Mouse (Mus musculus): Measurements from ENCODE around the gene Igdcc3. TPM values are rescaled to one million over a fixed set of nuclear protein-coding genes. Genes with fewer than 3 reads are reported as not detected.
A peak's percentile ranks its signal among the peaks of the same experiment; 100 is the strongest.

The Igdcc3 gene
- polyA plus RNA-seq, 1 experiment from 2014 or later: 6.1 TPM

- no peak for ATAC-seq (ENCODE audit: low FRiP score, low TSS enrichment)
- peaks cover 11% of the 10 kb centered on the region; the same call in 1 of the 2 replicates for H3K36me3 ChIP-seq (ENCODE audit: control insufficient read depth, insufficient read depth, low read length)
- no peak overlapping the region for H3K4me3 ChIP-seq (ENCODE audit: low read length)
- WGBS: 79% methylated on average over 5 of the region's 5 CpGs
- H3K9ac ChIP-seq (ENCODE audit: low read depth, low read length): no peak overlapping the region
- no peak overlapping the region for H3K4me2 ChIP-seq (replicated peaks; ENCODE audit: low read depth, low read length)
- no peak overlapping the region for H3K27ac ChIP-seq (ENCODE audit: low read depth, low read length)
- no peaks in the 10 kb centered on the region for H3K27me3 ChIP-seq (ENCODE audit: control insufficient read depth, insufficient read depth, low read length)
- peaks cover 10% of the 10 kb centered on the region; the same call in 1 of the 2 replicates for H3K4me1 ChIP-seq (ENCODE audit: control insufficient read depth, insufficient read depth, low read length)
- no peaks in the 10 kb centered on the region for H3K9me3 ChIP-seq (ENCODE audit: control insufficient read depth, low read length)
These were observed 5.0 kb downstream of the Igdcc3 start for GRCm38 (mm10) chr9:65146001-65146400.

DNA sequence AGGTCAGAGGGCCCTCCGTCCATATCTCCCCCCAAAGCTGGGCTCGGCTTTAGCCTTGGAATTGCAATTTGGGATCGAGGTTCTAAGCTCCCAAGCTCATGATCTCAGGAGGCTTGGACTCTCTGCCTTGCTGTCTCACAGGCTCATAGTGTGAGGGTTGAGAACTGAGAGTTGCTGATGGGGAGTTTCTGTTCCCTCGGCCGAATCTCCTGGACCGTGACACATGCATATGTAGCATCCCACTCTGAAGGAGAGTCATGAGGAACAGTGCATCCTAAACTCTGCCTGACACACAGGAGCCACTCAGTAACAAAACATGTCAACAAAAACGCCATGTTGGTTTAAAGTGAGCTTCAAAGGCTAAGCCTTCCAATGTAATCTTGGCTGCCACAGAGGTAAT lies 7.5 kb downstream of the Igdcc3 start:
- peaks cover 11% of the 10 kb centered on the region; the same call in 1 of the 2 replicates for H3K36me3 ChIP-seq (ENCODE audit: control insufficient read depth, insufficient read depth, low read length)
- no peaks in the 10 kb centered on the region for H3K27me3 ChIP-seq (ENCODE audit: control insufficient read depth, insufficient read depth, low read length)
- no peak for ATAC-seq (ENCODE audit: low FRiP score, low TSS enrichment)
- H3K4me2 ChIP-seq (replicated peaks; ENCODE audit: low read depth, low read length): no peak overlapping the region
- 80% methylated on average over 7 of the region's 7 CpGs for WGBS
- no peak overlapping the region for H3K9ac ChIP-seq (ENCODE audit: low read depth, low read length)
- H3K4me3 ChIP-seq (ENCODE audit: low read length): no peak overlapping the region
- H3K9me3 ChIP-seq (ENCODE audit: control insufficient read depth, low read length): no peaks in the 10 kb centered on the region
- H3K4me1 ChIP-seq (ENCODE audit: control insufficient read depth, insufficient read depth, low read length): peaks cover 7% of the 10 kb centered on the region
- no peak overlapping the region for H3K27ac ChIP-seq (ENCODE audit: low read depth, low read length)

- H3K27me3 ChIP-seq (ENCODE audit: control insufficient read depth, insufficient read depth, low read length): no peaks in the 10 kb centered on the region
- peaks cover 8% of the 10 kb centered on the region; the same call in 1 of the 2 replicates for H3K36me3 ChIP-seq (ENCODE audit: control insufficient read depth, insufficient read depth, low read length)
- H3K4me3 ChIP-seq (ENCODE audit: low read length): no peak overlapping the region
- H3K4me2 ChIP-seq (replicated peaks; ENCODE audit: low read depth, low read length): no peak overlapping the region
- H3K9me3 ChIP-seq (ENCODE audit: control insufficient read depth, low read length): no peaks in the 10 kb centered on the region
- H3K9ac ChIP-seq (ENCODE audit: low read depth, low read length): peak overlapping the region; percentile 36; the same call in 1 of the 2 replicates
- peak overlapping the region; percentile 45 for H3K27ac ChIP-seq (ENCODE audit: low read depth, low read length)
- no peak for ATAC-seq (ENCODE audit: low FRiP score, low TSS enrichment)
- H3K4me1 ChIP-seq (ENCODE audit: control insufficient read depth, insufficient read depth, low read length): peaks cover 45% of the 10 kb centered on the region
- 58% methylated on average over 6 of the region's 6 CpGs for WGBS
These were observed 11.8 kb downstream of the Igdcc3 start for GRCm38 (mm10) chr9:65152711-65153330.

- no peak overlapping the region for H3K4me3 ChIP-seq (ENCODE audit: low read length)
- H3K36me3 ChIP-seq (ENCODE audit: control insufficient read depth, insufficient read depth, low read length): peaks cover 8% of the 10 kb centered on the region; the same call in 1 of the 2 replicates
- no peaks in the 10 kb centered on the region for H3K9me3 ChIP-seq (ENCODE audit: control insufficient read depth, low read length)
- peak overlapping the region; percentile 36; the same call in 1 of the 2 replicates for H3K9ac ChIP-seq (ENCODE audit: low read depth, low read length)
- H3K27ac ChIP-seq (ENCODE audit: low read depth, low read length): peak overlapping the region; percentile 45
- peaks cover 45% of the 10 kb centered on the region for H3K4me1 ChIP-seq (ENCODE audit: control insufficient read depth, insufficient read depth, low read length)
- ATAC-seq (ENCODE audit: low FRiP score, low TSS enrichment): peak; percentile 24; the same call in 1 of the 2 replicates
- no peaks in the 10 kb centered on the region for H3K27me3 ChIP-seq (ENCODE audit: control insufficient read depth, insufficient read depth, low read length)
- no peak overlapping the region for H3K4me2 ChIP-seq (replicated peaks; ENCODE audit: low read depth, low read length)
- WGBS: 14% methylated on average over 5 of the region's 5 CpGs
These were observed 12.3 kb downstream of the Igdcc3 start for GRCm38 (mm10) chr9:65153331-65153711.

- Histone ChIP-seq H3K9me3 (ENCODE audit: control insufficient read depth, low read length) (no peaks in the 10 kb centered on the region), H3K27ac (ENCODE audit: low read depth, low read length) (peak overlapping the region; percentile 67), H3K4me3 (ENCODE audit: low read length) (no peak overlapping the region), H3K36me3 (ENCODE audit: control insufficient read depth, insufficient read depth, low read length) (no peaks in the 10 kb centered on the region), H3K4me2 (replicated peaks; ENCODE audit: low read depth, low read length) (no peak overlapping the region), H3K4me1 (ENCODE audit: control insufficient read depth, insufficient read depth, low read length) (peaks cover 45% of the 10 kb centered on the region), H3K9ac (ENCODE audit: low read depth, low read length) (no peak overlapping the region), H3K27me3 (ENCODE audit: control insufficient read depth, insufficient read depth, low read length) (no peaks in the 10 kb centered on the region)
- peak; percentile 70 for ATAC-seq (ENCODE audit: low FRiP score, low TSS enrichment)
- WGBS: 36% methylated on average over 9 of the region's 9 CpGs
These were observed 13.9 kb downstream of the Igdcc3 start for GRCm38 (mm10) chr9:65154692-65155455.

DNA sequence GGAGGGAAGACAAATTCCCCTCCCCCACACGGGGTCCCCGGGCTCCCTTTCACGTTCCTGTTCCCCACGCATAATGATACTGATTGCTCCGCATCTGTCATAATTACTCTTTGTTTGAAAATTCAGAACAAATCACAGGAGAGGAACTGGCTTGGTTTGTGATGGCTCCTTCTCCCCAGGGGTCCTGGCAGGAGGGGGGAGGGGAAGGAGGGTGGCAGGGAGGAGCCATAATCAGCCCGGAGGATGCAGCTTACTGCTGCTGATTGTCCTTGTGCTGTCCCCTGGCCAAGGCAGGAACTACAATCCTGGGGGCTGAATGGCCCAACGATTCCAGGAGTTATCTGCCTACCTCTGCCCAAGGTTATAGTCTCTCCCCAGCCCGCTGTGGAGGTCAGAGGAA lies 15.6 kb downstream of the Igdcc3 start:
- no peaks in the 10 kb centered on the region for H3K9me3 ChIP-seq (ENCODE audit: control insufficient read depth, low read length)
- H3K4me1 ChIP-seq (ENCODE audit: control insufficient read depth, insufficient read depth, low read length): peaks cover 45% of the 10 kb centered on the region
- H3K9ac ChIP-seq (ENCODE audit: low read depth, low read length): no peak overlapping the region
- no peaks in the 10 kb centered on the region for H3K27me3 ChIP-seq (ENCODE audit: control insufficient read depth, insufficient read depth, low read length)
- 2% methylated on average over 8 of the region's 8 CpGs for WGBS
- peak; percentile 15; the same call in 1 of the 2 replicates for ATAC-seq (ENCODE audit: low FRiP score, low TSS enrichment)
- H3K27ac ChIP-seq (ENCODE audit: low read depth, low read length): no peak overlapping the region
- H3K36me3 ChIP-seq (ENCODE audit: control insufficient read depth, insufficient read depth, low read length): no peaks in the 10 kb centered on the region
- no peak overlapping the region for H3K4me2 ChIP-seq (replicated peaks; ENCODE audit: low read depth, low read length)
- no peak overlapping the region for H3K4me3 ChIP-seq (ENCODE audit: low read length)

DNA sequence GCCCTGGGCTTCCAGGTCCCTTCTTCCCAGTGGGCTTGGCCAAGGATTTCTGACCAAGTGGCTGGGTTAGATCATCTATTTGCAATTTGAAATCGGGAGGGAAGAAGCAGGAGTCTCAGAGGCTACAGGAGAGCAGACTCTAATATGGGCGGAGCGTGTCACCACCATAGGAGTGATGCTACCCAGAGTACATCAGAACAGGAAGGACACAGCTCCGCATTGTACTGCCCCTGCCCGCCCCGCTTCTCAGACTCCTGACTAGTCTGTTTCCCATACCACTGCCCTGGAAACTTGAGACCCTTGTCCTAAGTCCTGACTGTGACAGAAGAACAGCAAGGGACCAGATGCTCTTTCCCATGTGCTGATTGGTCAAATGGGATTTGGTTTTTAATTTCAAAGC lies 16.6 kb downstream of the Igdcc3 start:
- no peak overlapping the region for H3K27ac ChIP-seq (ENCODE audit: low read depth, low read length)
- no peak overlapping the region for H3K9ac ChIP-seq (ENCODE audit: low read depth, low read length)
- H3K9me3 ChIP-seq (ENCODE audit: control insufficient read depth, low read length): no peaks in the 10 kb centered on the region
- H3K4me3 ChIP-seq (ENCODE audit: low read length): no peak overlapping the region
- no peak overlapping the region for H3K4me2 ChIP-seq (replicated peaks; ENCODE audit: low read depth, low read length)
- no peaks in the 10 kb centered on the region for H3K36me3 ChIP-seq (ENCODE audit: control insufficient read depth, insufficient read depth, low read length)
- peaks cover 50% of the 10 kb centered on the region for H3K4me1 ChIP-seq (ENCODE audit: control insufficient read depth, insufficient read depth, low read length)
- no peak for ATAC-seq (ENCODE audit: low FRiP score, low TSS enrichment)
- 48% methylated on average over 6 of the region's 6 CpGs for WGBS
- 0 out of 2 replicates have a peak, but pooled peaks cover 4% of the 10 kb centered on the region for H3K27me3 ChIP-seq (ENCODE audit: control insufficient read depth, insufficient read depth, low read length)

DNA sequence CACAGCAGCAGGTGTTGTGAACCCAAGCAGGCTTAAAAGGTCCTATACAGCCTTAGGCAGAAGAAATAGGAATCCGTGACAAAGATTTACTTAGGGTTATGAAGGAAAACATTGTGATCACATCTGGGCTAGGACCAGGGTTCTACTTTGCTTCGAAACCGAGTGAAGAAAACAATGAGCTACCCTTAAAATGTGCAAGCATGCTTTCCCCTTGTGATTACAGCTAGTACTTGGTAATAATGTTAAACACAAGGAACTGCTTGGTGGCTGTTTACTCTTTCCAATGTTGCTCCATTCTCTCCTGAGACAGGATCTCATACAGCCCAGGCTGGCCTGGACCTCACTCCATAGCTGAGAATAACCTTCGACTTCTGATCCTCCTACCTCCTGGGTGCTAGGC lies 20.2 kb downstream of the Igdcc3 start:
- no peak for ATAC-seq (ENCODE audit: low FRiP score, low TSS enrichment)
- H3K4me2 ChIP-seq (replicated peaks; ENCODE audit: low read depth, low read length): no peak overlapping the region
- 0 out of 2 replicates have a peak, but pooled peaks cover 2% of the 10 kb centered on the region for H3K9me3 ChIP-seq (ENCODE audit: control insufficient read depth, low read length)
- no peaks in the 10 kb centered on the region for H3K36me3 ChIP-seq (ENCODE audit: control insufficient read depth, insufficient read depth, low read length)
- WGBS: 57% methylated on average over 4 of the region's 4 CpGs
- H3K4me3 ChIP-seq (ENCODE audit: low read length): no peak overlapping the region
- H3K27ac ChIP-seq (ENCODE audit: low read depth, low read length): no peak overlapping the region
- H3K9ac ChIP-seq (ENCODE audit: low read depth, low read length): no peak overlapping the region
- H3K27me3 ChIP-seq (ENCODE audit: control insufficient read depth, insufficient read depth, low read length): 0 out of 2 replicates have a peak, but pooled peaks cover 4% of the 10 kb centered on the region
- H3K4me1 ChIP-seq (ENCODE audit: control insufficient read depth, insufficient read depth, low read length): peaks cover 31% of the 10 kb centered on the region

- Histone ChIP-seq H3K27me3 (ENCODE audit: control insufficient read depth, insufficient read depth, low read length) (0 out of 2 replicates have a peak, but pooled peaks cover 4% of the 10 kb centered on the region), H3K4me2 (replicated peaks; ENCODE audit: low read depth, low read length) (no peak overlapping the region), H3K36me3 (ENCODE audit: control insufficient read depth, insufficient read depth, low read length) (no peaks in the 10 kb centered on the region), H3K4me1 (ENCODE audit: control insufficient read depth, insufficient read depth, low read length) (peaks cover 30% of the 10 kb centered on the region), H3K9ac (ENCODE audit: low read depth, low read length) (no peak overlapping the region), H3K27ac (ENCODE audit: low read depth, low read length) (no peak overlapping the region), H3K9me3 (ENCODE audit: control insufficient read depth, low read length) (0 out of 2 replicates have a peak, but pooled peaks cover 2% of the 10 kb centered on the region), H3K4me3 (ENCODE audit: low read length) (no peak overlapping the region)
- 27% methylated on average over 8 of the region's 8 CpGs for WGBS
- ATAC-seq (ENCODE audit: low FRiP score, low TSS enrichment): no peak
These were observed 20.9 kb downstream of the Igdcc3 start for GRCm38 (mm10) chr9:65161881-65162280.

Measured in kidney, embryonic 14.5 days (tissue).